Mouse (Mus musculus): ENCODE results near the gene Rassf1. TPM values are rescaled to one million over a fixed set of nuclear protein-coding genes. Genes with fewer than 3 reads are reported as not detected.

The Rassf1 gene
- 15.8 and 18.7 TPM in 2 replicates for polyA plus RNA-seq (2015; fragmentation: Nextera tagmentation; extraction: Ambion mirVana)

GRCm38 (mm10) chr9:107551117-107551889 is at the start of gene Rassf1:
TSS of gene Rassf1 (plus strand) at chr9:107551555.
- peak; percentile 24 for ATAC-seq (ENCODE audit: insufficient read depth)
- peak within 1 kb of the TSS; percentile 64 for H3K9ac ChIP-seq
- peak within 1 kb of the TSS; percentile 94 for H3K4me2 ChIP-seq
- H3K27ac ChIP-seq (replicated peaks) = 0 out of 2 replicates have a peak within 1 kb of the TSS, but pooled peaks have one; percentile 43
- WGBS (ENCODE audit: insufficient replicate concordance) = 1% methylated on average over 63 of the region's 63 CpGs
- H3K4me1 ChIP-seq (replicated peaks) = peaks cover 70% of the 10 kb centered on the region
- no peaks in the 10 kb centered on the region for H3K36me3 ChIP-seq (replicated peaks)
- H3K4me3 ChIP-seq (replicated peaks) = peak within 1 kb of the TSS; percentile 57
- no peaks in the 10 kb centered on the region for H3K9me3 ChIP-seq (replicated peaks)
- peaks cover 50% of the 10 kb centered on the region for H3K27me3 ChIP-seq

GRCm38 (mm10) chr9:107502131-107502846 is 49.1 kb upstream of the Rassf1 start:
- no peak overlapping the region for H3K9ac ChIP-seq
- WGBS (ENCODE audit: insufficient replicate concordance) = 61% methylated on average over 12 of the region's 12 CpGs
- H3K9me3 ChIP-seq (replicated peaks) = no peaks in the 10 kb centered on the region
- H3K27me3 ChIP-seq = peaks cover 31% of the 10 kb centered on the region; the same call in 1 of the 2 replicates
- peaks cover 2% of the 10 kb centered on the region for H3K4me1 ChIP-seq (replicated peaks)
- no peak for ATAC-seq (ENCODE audit: insufficient read depth)
- H3K27ac ChIP-seq (replicated peaks) = no peak overlapping the region
- no peak overlapping the region for H3K4me2 ChIP-seq
- no peak overlapping the region for H3K4me3 ChIP-seq (replicated peaks)
- no peaks in the 10 kb centered on the region for H3K36me3 ChIP-seq (replicated peaks)

- no peak for ATAC-seq (ENCODE audit: insufficient read depth)
- H3K27me3 ChIP-seq = peaks cover 38% of the 10 kb centered on the region; the same call in 1 of the 2 replicates
- H3K4me3 ChIP-seq (replicated peaks) = no peak overlapping the region
- H3K36me3 ChIP-seq (replicated peaks) = no peaks in the 10 kb centered on the region
- WGBS (ENCODE audit: insufficient replicate concordance) = 70% methylated on average over 19 of the region's 19 CpGs
- H3K27ac ChIP-seq (replicated peaks) = no peak overlapping the region
- no peaks in the 10 kb centered on the region for H3K9me3 ChIP-seq (replicated peaks)
- no peak overlapping the region for H3K9ac ChIP-seq
- H3K4me1 ChIP-seq (replicated peaks) = no peaks in the 10 kb centered on the region
- no peak overlapping the region for H3K4me2 ChIP-seq
These were observed 46.5 kb upstream of the Rassf1 start for GRCm38 (mm10) chr9:107504662-107505537.

GRCm38 (mm10) chr9:107508266-107508665 is 43.1 kb upstream of the Rassf1 start:
- no peaks in the 10 kb centered on the region for H3K9me3 ChIP-seq (replicated peaks)

GRCm38 (mm10) chr9:107510384-107511100 is 40.8 kb upstream of the Rassf1 start:
- no peak overlapping the region for H3K9ac ChIP-seq
- no peaks in the 10 kb centered on the region for H3K4me1 ChIP-seq (replicated peaks)
- H3K36me3 ChIP-seq (replicated peaks) = no peaks in the 10 kb centered on the region
- H3K4me2 ChIP-seq = no peak overlapping the region
- H3K27me3 ChIP-seq = peaks cover 47% of the 10 kb centered on the region; the same call in 1 of the 2 replicates
- no peak for ATAC-seq (ENCODE audit: insufficient read depth)
- no peak overlapping the region for H3K27ac ChIP-seq (replicated peaks)
- whole genome bisulfite sequencing (ENCODE audit: insufficient replicate concordance) = 62% methylated on average over 14 of the region's 14 CpGs
- H3K4me3 ChIP-seq (replicated peaks) = no peak overlapping the region
- no peaks in the 10 kb centered on the region for H3K9me3 ChIP-seq (replicated peaks)

More at GRCm38 (mm10) chr9:107508266-107508665, 43.1 kb upstream of the Rassf1 start:
- no peaks in the 10 kb centered on the region for H3K36me3 ChIP-seq (replicated peaks)
- H3K4me3 ChIP-seq (replicated peaks) = no peak overlapping the region
- H3K4me2 ChIP-seq = no peak overlapping the region
- ATAC-seq (ENCODE audit: insufficient read depth) = no peak
- no peak overlapping the region for H3K27ac ChIP-seq (replicated peaks)
- H3K9ac ChIP-seq = no peak overlapping the region
- WGBS (ENCODE audit: insufficient replicate concordance) = 53% methylated on average over 10 of the region's 10 CpGs
- no peaks in the 10 kb centered on the region for H3K4me1 ChIP-seq (replicated peaks)
- peaks cover 49% of the 10 kb centered on the region; the same call in 1 of the 2 replicates for H3K27me3 ChIP-seq

- 65% methylated on average over 8 of the region's 8 CpGs for WGBS (ENCODE audit: insufficient replicate concordance)
- Histone ChIP-seq H3K36me3 (replicated peaks) (no peaks in the 10 kb centered on the region), H3K4me2 (no peak overlapping the region), H3K27ac (replicated peaks) (no peak overlapping the region), H3K4me1 (replicated peaks) (no peaks in the 10 kb centered on the region), H3K9me3 (replicated peaks) (no peaks in the 10 kb centered on the region), H3K4me3 (replicated peaks) (no peak overlapping the region), H3K9ac (no peak overlapping the region), H3K27me3 (peaks cover 42% of the 10 kb centered on the region; the same call in 1 of the 2 replicates)
- ATAC-seq (ENCODE audit: insufficient read depth) = no peak
These were observed 39.9 kb upstream of the Rassf1 start for GRCm38 (mm10) chr9:107511436-107511835.

- Histone ChIP-seq H3K4me3 (replicated peaks) (no peak overlapping the region), H3K4me2 (no peak overlapping the region), H3K9me3 (replicated peaks) (no peaks in the 10 kb centered on the region), H3K27ac (replicated peaks) (no peak overlapping the region), H3K4me1 (replicated peaks) (no peaks in the 10 kb centered on the region), H3K9ac (no peak overlapping the region), H3K27me3 (peaks cover 34% of the 10 kb centered on the region; the same call in 1 of the 2 replicates), H3K36me3 (replicated peaks) (no peaks in the 10 kb centered on the region)
- no peak for ATAC-seq (ENCODE audit: insufficient read depth)
- 75% methylated on average over 16 of the region's 16 CpGs for WGBS (ENCODE audit: insufficient replicate concordance)
These were observed 39.0 kb upstream of the Rassf1 start for GRCm38 (mm10) chr9:107512326-107512725.

- Histone ChIP-seq H3K27ac (replicated peaks) (no peak overlapping the region), H3K9ac (no peak overlapping the region), H3K4me3 (replicated peaks) (no peak overlapping the region), H3K4me1 (replicated peaks) (no peaks in the 10 kb centered on the region), H3K36me3 (replicated peaks) (no peaks in the 10 kb centered on the region), H3K4me2 (no peak overlapping the region), H3K27me3 (peaks cover 25% of the 10 kb centered on the region; the same call in 1 of the 2 replicates), H3K9me3 (replicated peaks) (no peaks in the 10 kb centered on the region)
- WGBS (ENCODE audit: insufficient replicate concordance) = 20% methylated on average over 14 of the region's 14 CpGs
- no peak for ATAC-seq (ENCODE audit: insufficient read depth)
These were observed 36.9 kb upstream of the Rassf1 start for GRCm38 (mm10) chr9:107514303-107514955.

- Histone ChIP-seq H3K4me1 (replicated peaks) (0 out of 2 replicates have a peak, but pooled peaks cover 10% of the 10 kb centered on the region), H3K27me3 (peaks cover 54% of the 10 kb centered on the region), H3K9me3 (replicated peaks) (no peaks in the 10 kb centered on the region), H3K4me2 (no peak overlapping the region), H3K36me3 (replicated peaks) (no peaks in the 10 kb centered on the region), H3K9ac (no peak overlapping the region), H3K27ac (replicated peaks) (no peak overlapping the region), H3K4me3 (replicated peaks) (no peak overlapping the region)
- no peak for ATAC-seq (ENCODE audit: insufficient read depth)
- WGBS (ENCODE audit: insufficient replicate concordance) = 64% methylated on average over 6 of the region's 6 CpGs
These were observed 31.0 kb upstream of the Rassf1 start for GRCm38 (mm10) chr9:107520331-107520730.

GRCm38 (mm10) chr9:107521190-107521589 is 30.2 kb upstream of the Rassf1 start:
- no peak overlapping the region for H3K4me2 ChIP-seq

More at GRCm38 (mm10) chr9:107521190-107521589, 30.2 kb upstream of the Rassf1 start:
- no peak overlapping the region for H3K4me3 ChIP-seq (replicated peaks)
- H3K9ac ChIP-seq = no peak overlapping the region
- peaks cover 11% of the 10 kb centered on the region for H3K4me1 ChIP-seq (replicated peaks)
- ATAC-seq (ENCODE audit: insufficient read depth) = no peak
- H3K36me3 ChIP-seq (replicated peaks) = no peaks in the 10 kb centered on the region
- no peak overlapping the region for H3K27ac ChIP-seq (replicated peaks)
- WGBS (ENCODE audit: insufficient replicate concordance) = 39% methylated on average over 5 of the region's 5 CpGs
- no peaks in the 10 kb centered on the region for H3K9me3 ChIP-seq (replicated peaks)
- peaks cover 63% of the 10 kb centered on the region for H3K27me3 ChIP-seq

All from liver, embryonic 15.5 days (tissue).